Comparison of ENCODE assay signal across 11 mouse cellular contexts in the genomic region with DNA sequence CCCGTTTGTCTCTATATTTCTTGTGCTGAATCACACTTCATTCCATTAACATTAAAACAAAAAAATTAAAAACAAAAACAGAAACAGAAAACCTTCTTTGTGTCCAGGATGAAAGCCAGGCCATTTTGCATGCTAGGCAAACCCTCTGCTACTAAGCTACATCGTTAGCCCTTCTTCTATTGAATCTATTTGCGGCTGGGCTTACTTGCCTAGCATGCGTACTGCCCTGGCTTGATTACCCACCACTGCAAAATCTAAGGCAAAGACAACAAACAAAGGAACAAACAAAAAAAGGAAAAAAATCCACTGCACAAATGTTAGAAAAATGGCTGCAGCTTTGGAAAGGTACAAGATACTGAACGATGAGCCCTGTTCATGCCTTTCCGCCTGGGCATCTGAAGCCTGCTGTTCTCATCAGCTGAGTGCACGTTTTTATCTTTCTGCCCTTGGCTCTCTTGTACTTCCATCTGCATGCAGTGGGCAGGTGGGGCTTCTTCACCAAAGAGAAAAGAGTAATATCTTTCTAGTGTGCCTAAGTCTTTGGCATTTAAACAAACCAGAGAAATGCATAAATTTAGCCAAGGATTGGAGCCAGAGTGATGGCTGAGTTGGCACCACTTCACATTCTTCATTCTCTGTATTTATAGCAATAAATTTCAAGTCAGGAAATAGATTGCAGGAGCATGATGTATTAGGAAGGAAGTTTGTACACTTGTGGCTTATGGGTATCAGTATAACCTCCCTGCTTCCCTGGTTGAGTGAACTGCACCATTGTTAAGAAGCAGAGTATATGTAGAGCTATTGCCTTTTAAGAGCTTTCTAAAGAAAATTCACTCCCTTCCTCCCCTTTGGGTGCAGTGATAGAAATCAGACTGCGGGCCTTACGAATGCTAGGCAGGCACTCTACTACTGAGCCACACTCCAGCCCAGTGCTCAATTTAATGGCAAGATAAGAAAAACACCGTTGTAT.
DNase-seq lines count a peak whose midpoint lies in the region; ATAC-seq and TF ChIP-seq lines count a peak whose summit lies in the region.
"Had no signal": no experiment of that assay in that cellular context is flagged by ENCODE, and none has a peak within 500 bp of the region (broad histone marks: within the 10 kb centered on the region; RNA-seq: fewer than 3 reads in every experiment).

No protein-coding gene starts in this region.

- H3K27ac ChIP-seq in gastrocnemius, adult 2 months: peak overlapping the region; percentile 24; the same call in 1 of the 2 replicates
- H3K27ac ChIP-seq in liver, embryonic 12.5 days: no peak overlapping the region
- no peak overlapping the region for H3K27ac ChIP-seq in liver, embryonic 11.5 days (ENCODE audit: low read depth, low read length)
- H3K27ac ChIP-seq in cerebellum, adult 2 months (ENCODE audit: insufficient read depth, low read length): peak overlapping the region; percentile 94
- H3K27ac ChIP-seq in liver, embryonic 15.5 days (replicated peaks): no peak overlapping the region

- H3K36me3 ChIP-seq in liver, embryonic 12.5 days: no peaks in the 10 kb centered on the region
- no peaks in the 10 kb centered on the region for H3K36me3 ChIP-seq in liver, embryonic 11.5 days (ENCODE audit: control insufficient read depth, insufficient read depth, low read length)
- no peaks in the 10 kb centered on the region for H3K36me3 ChIP-seq in liver, embryonic 15.5 days (replicated peaks)

- 66% methylated on average over 10 of the region's 10 CpGs for WGBS in liver, embryonic 12.5 days (ENCODE audit: insufficient replicate concordance)
- WGBS in liver, embryonic 11.5 days: 79% methylated on average over 10 of the region's 10 CpGs
- 45% methylated on average over 10 of the region's 10 CpGs for WGBS in cerebellum, adult 2 months
- WGBS in liver, embryonic 15.5 days (ENCODE audit: insufficient replicate concordance): 41% methylated on average over 10 of the region's 10 CpGs

- ATAC-seq in liver, embryonic 12.5 days: peak; percentile 65; the same call in 1 of the 2 replicates
- no peak; the same call in 1 of the 2 replicates for ATAC-seq in liver, embryonic 11.5 days (replicated peaks; ENCODE audit: low FRiP score)
- ATAC-seq in liver, embryonic 15.5 days (ENCODE audit: insufficient read depth): peak; percentile 81
- ATAC-seq: inflammation-experienced regulatory T-cells, adult 6 months had no signal

- no peak overlapping the region for H3K4me2 ChIP-seq in liver, embryonic 12.5 days
- H3K4me2 ChIP-seq in liver, embryonic 11.5 days: no peak overlapping the region
- no peak overlapping the region for H3K4me2 ChIP-seq in liver, embryonic 15.5 days

- TF ChIP-seq CTCF in gastrocnemius, adult 2 months (IDR thresholded peaks at IDR 0.05): no peak
- no peak for TF ChIP-seq CTCF in cerebellum, adult 2 months (IDR thresholded peaks at IDR 0.05; ENCODE audit: borderline replicate concordance, insufficient read depth, low read depth, low read length)

- H3K4me1 ChIP-seq in liver, embryonic 12.5 days: peaks cover 10% of the 10 kb centered on the region
- H3K4me1 ChIP-seq in liver, embryonic 11.5 days (replicated peaks; ENCODE audit: control insufficient read depth, insufficient read depth, low read length): no peaks in the 10 kb centered on the region
- peaks cover 15% of the 10 kb centered on the region; the same call in 1 of the 2 replicates for H3K4me1 ChIP-seq in cerebellum, adult 2 months (ENCODE audit: control insufficient read depth, insufficient read depth, low read length)
- peaks cover 16% of the 10 kb centered on the region; the same call in 1 of the 2 replicates for H3K4me1 ChIP-seq in liver, embryonic 15.5 days (replicated peaks)

- H3K4me3 ChIP-seq in gastrocnemius, adult 2 months: no peak overlapping the region
- H3K4me3 ChIP-seq in liver, embryonic 12.5 days: no peak overlapping the region
- no peak overlapping the region for H3K4me3 ChIP-seq in liver, embryonic 11.5 days (ENCODE audit: low read depth, low read length)
- no peak overlapping the region for H3K4me3 ChIP-seq in cerebellum, adult 2 months (replicated peaks; ENCODE audit: insufficient read depth, low read depth, low read length)
- no peak overlapping the region for H3K4me3 ChIP-seq in liver, embryonic 15.5 days (replicated peaks)
- H3K4me3 ChIP-seq: erythroblast, embryonic 14.5 days had no signal

- H3K9me3 ChIP-seq in liver, embryonic 12.5 days (replicated peaks): no peaks in the 10 kb centered on the region
- H3K9me3 ChIP-seq in liver, embryonic 11.5 days (ENCODE audit: control insufficient read depth, low read length): no peaks in the 10 kb centered on the region
- no peaks in the 10 kb centered on the region for H3K9me3 ChIP-seq in liver, embryonic 15.5 days (replicated peaks)

- intact Hi-C loops in gastrocnemius, adult 2 months (cut with DNase I): no loop called here

- DNase-seq in gastrocnemius, adult 2 months: no peak
- no peak for DNase-seq in gastrocnemius, adult 18-20 months (ENCODE audit: low spot score)
- DNase-seq in liver, embryonic 11.5 days (ENCODE audit: low spot score): no peak
- DNase-seq in cerebellum, adult 2 months: peak; percentile 49 to 73
- no peak for DNase-seq in c-Kit-positive CD71-positive TER-119-positive erythroid progenitor cells, embryonic 14.5 days (ENCODE audit: low spot score)
- DNase-seq in urinary bladder, postnatal 4 days (ENCODE audit: low spot score in 2 of 2): no peak
- DNase-seq: adrenal gland, postnatal 10 days had no signal

- H3K27me3 ChIP-seq in liver, embryonic 12.5 days (replicated peaks): no peaks in the 10 kb centered on the region
- no peaks in the 10 kb centered on the region for H3K27me3 ChIP-seq in liver, embryonic 11.5 days (replicated peaks; ENCODE audit: control insufficient read depth, insufficient read depth, low read length)
- no peaks in the 10 kb centered on the region for H3K27me3 ChIP-seq in cerebellum, adult 2 months (ENCODE audit: control insufficient read depth, insufficient read depth, low read length)
- H3K27me3 ChIP-seq in liver, embryonic 15.5 days: no peaks in the 10 kb centered on the region

- H3K9ac ChIP-seq in liver, embryonic 12.5 days: no peak overlapping the region
- H3K9ac ChIP-seq in liver, embryonic 11.5 days (ENCODE audit: low read depth, low read length): no peak overlapping the region
- H3K9ac ChIP-seq in liver, embryonic 15.5 days: no peak overlapping the region

- TF ChIP-seq POLR2A in cerebellum, adult 2 months (IDR thresholded peaks at IDR 0.05; ENCODE audit: borderline replicate concordance, insufficient read depth, low read length): no peak

Comparison
In these comparisons a context has a peak if more than half of its experiments do, and no peak if none do; other contexts are left out.
1. DNase-seq: peak in cerebellum, adult 2 months (2 of 2); none in gastrocnemius, adult 2 months (single experiment), gastrocnemius, adult 18-20 months (single experiment), liver, embryonic 11.5 days (single experiment), c-Kit-positive CD71-positive TER-119-positive erythroid progenitor cells, embryonic 14.5 days (single experiment) and urinary bladder, postnatal 4 days (0 of 2).
2. H3K27ac ChIP-seq: peak in gastrocnemius, adult 2 months (single experiment) and cerebellum, adult 2 months (single experiment); none in liver, embryonic 12.5 days (single experiment), liver, embryonic 11.5 days (single experiment) and liver, embryonic 15.5 days (single experiment).